Mouse (Mus musculus) ES-Bruce4 (cell line): ENCODE data around the gene Alg6.

ENCODE experiments used
- CTCF ChIP-seq: IDR thresholded peaks from one replicate; pipeline ENCODE4 v1.8.1; 2011; ENCODE audit warnings: low read depth, low read length
- EP300 ChIP-seq: IDR thresholded peaks from 2 replicates; pipeline ENCODE4 v1.6.1; 2011; ENCODE audit warnings: low read depth, low read length; ENCODE audit not compliant: insufficient read depth

DNA sequence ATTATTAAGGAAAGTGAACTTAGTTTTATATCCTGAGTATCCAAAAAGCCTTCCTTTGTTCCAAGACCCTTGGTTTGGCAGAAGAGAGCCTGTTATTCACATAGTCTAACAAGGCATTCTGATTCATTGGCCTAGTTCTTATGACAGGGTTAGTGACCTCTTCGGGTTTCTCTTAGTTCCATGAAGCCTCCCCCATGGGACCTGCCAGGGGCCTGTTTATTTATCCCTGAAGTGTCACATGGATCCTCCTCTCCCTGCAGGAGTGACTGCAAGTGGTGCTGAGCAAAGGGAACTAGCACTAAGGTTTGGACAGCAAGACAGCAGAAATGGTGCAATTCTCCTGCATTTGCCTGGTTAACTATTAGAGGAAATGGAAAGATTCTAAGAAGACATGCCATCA lies 57.6 kb downstream of the Alg6 start:
- TF ChIP-seq EP300 (no peak), CTCF (no peak)
